Mouse (Mus musculus) small intestine, adult 2 months (tissue): ENCODE results near the gene Ccdc157. TPM values are rescaled to one million over a fixed set of nuclear protein-coding genes. Genes with fewer than 3 reads are reported as not detected.

Experiments
- H3K27ac ChIP-seq: fragments of 200-500 bp; 2 replicates; pipeline ENCODE4 v1.5.1; 2012; ENCODE audit warnings: low read depth, low read length, control low read depth, inconsistent platforms; ENCODE audit not compliant: insufficient read depth
- H3K27me3 ChIP-seq: fragments of 200-500 bp; 2 replicates; pipeline ENCODE4 v1.6.1; 2012; ENCODE audit warnings: mild to moderate bottlenecking, moderate library complexity, low read length, inconsistent platforms; ENCODE audit not compliant: control insufficient read depth, insufficient read depth
- H3K36me3 ChIP-seq: fragments of 200-500 bp; 2 replicates; pipeline ENCODE4 v1.6.1; 2012; ENCODE audit warnings: mild to moderate bottlenecking, low read length, control low read depth, inconsistent platforms; ENCODE audit not compliant: control insufficient read depth, insufficient read depth
- H3K4me1 ChIP-seq: fragments of 200-500 bp; 2 replicates; pipeline ENCODE4 v1.6.1; 2012; ENCODE audit warnings: low read length, inconsistent platforms, mixed read lengths; ENCODE audit not compliant: control insufficient read depth, insufficient read depth, insufficient read length
- H3K4me3 ChIP-seq: fragments of 200-500 bp; 2 replicates; pipeline ENCODE4 v1.5.1; 2012; ENCODE audit warnings: low read depth, mild to moderate bottlenecking, control low read depth, inconsistent platforms, low read length, moderate library complexity
- CTCF ChIP-seq: fragments of 200-500 bp; IDR thresholded peaks from 2 replicates; pipeline ENCODE4 v1.5.1; 2012; ENCODE audit warnings: low read depth, mild to moderate bottlenecking, control low read depth, inconsistent platforms, low read length, moderate library complexity, mixed read lengths; ENCODE audit not compliant: insufficient replicate concordance, insufficient read length; ENCODE audit errors: extremely low read depth
- POLR2A ChIP-seq: fragments of 200-500 bp; IDR thresholded peaks from 2 replicates; pipeline ENCODE4 v1.6.1; 2012; ENCODE audit warnings: low read depth, mild to moderate bottlenecking, control low read depth, inconsistent platforms, low read length, moderate library complexity
- WGBS: fragments of 180-500 bp; shearing (Covaris S2); methylation state at CpG from one replicate; pipeline ENCODE4 v1.1.7; 2018; 5-methylcytosine and 5-hydroxymethylcytosine counted together
- polyA plus RNA-seq: library from polyadenylated mRNA; depleted of rRNA; stranded (reverse); fragments of >200 nt; gene quantifications from 2 replicates; pipeline ENCODE4 v1.2.3, GENCODE M21; 2012

Ccdc157 gene
- polyA plus RNA-seq, 1 experiment, result 2.1 TPM

DNA sequence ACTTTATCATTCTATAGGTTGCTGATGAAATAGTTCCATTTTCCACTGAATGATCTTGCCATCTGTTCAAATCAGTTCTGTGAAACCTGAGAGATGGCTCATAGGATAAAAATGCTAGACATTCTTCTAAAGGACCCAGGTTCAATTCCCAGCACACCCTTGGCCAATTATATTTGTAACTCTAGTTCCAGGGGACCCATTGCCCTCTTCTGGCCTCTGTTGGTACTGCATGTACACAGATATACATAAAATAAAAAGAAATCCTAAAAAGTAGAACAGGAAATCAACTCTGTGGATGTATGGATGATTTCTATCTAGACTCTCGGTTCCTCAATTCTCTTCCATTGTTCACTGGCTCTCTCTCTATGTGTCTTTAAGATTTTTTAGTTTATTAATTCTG lies 33.0 kb downstream of the Ccdc157 start:
- Histone ChIP-seq H3K36me3 (no peaks in the 10 kb centered on the region), H3K27me3 (no peaks in the 10 kb centered on the region), H3K4me1 (peaks cover 2% of the 10 kb centered on the region; the same call in 1 of the 2 replicates), H3K27ac (no peak overlapping the region), H3K4me3 (no peak overlapping the region)
- 87% methylated on average over 1 of the region's 1 CpGs for WGBS
- TF ChIP-seq CTCF, result no peak
- no peak for TF ChIP-seq POLR2A

DNA sequence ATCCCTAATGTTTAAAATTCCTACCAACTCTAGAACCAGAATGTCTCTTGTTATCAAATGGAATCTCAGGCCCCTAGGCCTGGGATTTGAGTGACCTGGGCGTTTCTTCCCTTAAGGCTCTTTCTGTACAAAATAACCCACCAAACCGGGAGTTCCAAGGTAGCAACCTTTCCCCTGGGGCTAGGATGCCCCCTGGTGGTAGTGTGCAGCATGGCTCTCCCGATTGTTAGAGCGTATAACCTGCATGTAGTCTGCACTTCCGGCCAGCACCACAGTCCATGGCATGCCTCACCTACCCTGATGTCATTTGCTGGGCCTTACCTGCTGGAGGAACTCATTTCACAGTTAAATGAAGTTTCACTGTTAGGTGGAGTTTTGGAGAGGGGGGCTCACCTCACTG lies 36.2 kb downstream of the Ccdc157 start:
- TF ChIP-seq POLR2A (no peak), CTCF (peak; percentile 86; the same call in 1 of the 2 replicates)
- no peak overlapping the region for H3K27ac ChIP-seq
- WGBS, result 49% methylated on average over 5 of the region's 5 CpGs

GRCm38 (mm10) chr11:4122742-4123579 lies 37.1 kb downstream of the Ccdc157 start, which contains the start of gene Sec14l2:
Sec14l2 (minus strand) TSS chr11:4123415.
- peaks cover 8% of the 10 kb centered on the region; the same call in 1 of the 2 replicates for H3K4me1 ChIP-seq
- no peaks in the 10 kb centered on the region for H3K27me3 ChIP-seq
- WGBS, result 71% methylated on average over 10 of the region's 10 CpGs
- no peak within 1 kb of the TSS for H3K27ac ChIP-seq
- TF ChIP-seq POLR2A, result no peak
- no peak for TF ChIP-seq CTCF
- H3K4me3 ChIP-seq, result no peak within 1 kb of the TSS
- no peaks in the 10 kb centered on the region for H3K36me3 ChIP-seq

More for the DNA sequence above, 36.2 kb downstream of the Ccdc157 start:
- Histone ChIP-seq H3K4me1 (peaks cover 4% of the 10 kb centered on the region; the same call in 1 of the 2 replicates), H3K36me3 (no peaks in the 10 kb centered on the region), H3K27me3 (no peaks in the 10 kb centered on the region), H3K4me3 (no peak overlapping the region)

GRCm38 (mm10) chr11:4122226-4122625 lies 37.9 kb downstream of the Ccdc157 start:
- Histone ChIP-seq H3K27me3 (no peaks in the 10 kb centered on the region), H3K4me3 (no peak overlapping the region), H3K36me3 (no peaks in the 10 kb centered on the region), H3K27ac (no peak overlapping the region), H3K4me1 (peaks cover 8% of the 10 kb centered on the region; the same call in 1 of the 2 replicates)
- no peak for TF ChIP-seq POLR2A
- TF ChIP-seq CTCF, result no peak
- 82% methylated on average over 5 of the region's 5 CpGs for WGBS

DNA sequence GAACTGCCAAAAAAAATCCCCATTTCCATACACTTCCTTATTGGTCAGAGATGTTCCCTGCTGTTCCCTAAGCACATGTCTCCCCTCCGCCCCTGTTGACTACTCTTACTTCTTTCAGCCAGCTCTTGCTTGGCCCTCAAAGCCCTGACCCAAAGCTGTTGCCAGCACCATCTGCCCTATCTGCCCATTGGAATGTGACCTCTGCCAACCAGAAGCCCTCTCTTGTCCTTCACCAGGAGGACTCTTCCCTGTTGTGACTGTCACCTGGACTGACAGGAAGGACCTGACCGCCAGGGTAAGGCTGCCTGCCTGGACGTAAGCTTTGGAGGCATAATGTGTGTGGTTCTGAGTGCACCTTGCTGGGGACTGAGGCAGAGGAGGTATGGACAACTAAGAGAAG lies 38.4 kb downstream of the Ccdc157 start:
- Histone ChIP-seq H3K27ac (no peak overlapping the region), H3K4me3 (no peak overlapping the region), H3K27me3 (no peaks in the 10 kb centered on the region), H3K36me3 (no peaks in the 10 kb centered on the region), H3K4me1 (peaks cover 11% of the 10 kb centered on the region)
- 78% methylated on average over 3 of the region's 3 CpGs for WGBS
- TF ChIP-seq POLR2A, result no peak
- TF ChIP-seq CTCF, result no peak

DNA sequence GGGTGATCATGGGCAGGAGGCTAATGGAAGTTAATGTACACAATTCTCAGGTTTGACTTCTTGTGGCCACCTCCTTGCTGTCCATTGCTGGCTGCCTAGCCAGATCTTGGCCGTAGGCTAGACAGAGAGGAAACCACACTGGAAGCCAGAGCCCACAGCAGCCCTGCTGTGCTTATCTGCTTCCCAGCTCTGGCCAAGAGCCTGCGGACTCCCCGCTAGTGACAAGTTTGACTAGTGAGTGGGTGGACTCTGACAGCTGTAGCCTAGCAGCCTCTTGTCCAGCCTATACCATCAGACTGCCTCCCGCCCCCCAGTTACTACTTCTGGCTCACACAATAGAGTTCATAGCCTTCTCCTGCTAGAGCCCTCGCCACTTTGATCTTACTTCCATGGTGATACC lies 40.5 kb downstream of the Ccdc157 start:
- no peaks in the 10 kb centered on the region for H3K27me3 ChIP-seq
- H3K4me3 ChIP-seq, result no peak overlapping the region
- 67% methylated on average over 5 of the region's 5 CpGs for WGBS
- no peaks in the 10 kb centered on the region for H3K36me3 ChIP-seq
- H3K27ac ChIP-seq, result no peak overlapping the region
- H3K4me1 ChIP-seq, result peaks cover 18% of the 10 kb centered on the region
- TF ChIP-seq POLR2A (no peak), CTCF (no peak)
